Mouse (Mus musculus) ES-E14 (cell line): ENCODE measurements around the gene Dock10. TPM values are rescaled to one million over a fixed set of nuclear protein-coding genes. Genes with fewer than 3 reads are reported as not detected.
"Not testable (repeated sequence)": the region's sequence is repeated elsewhere in the genome, so short reads cannot be mapped to it uniquely, and the experiment has no call there.

ENCODE experiments used
- DNase-seq: peaks from one replicate; pipeline ENCODE4 v3.0.0-alpha.2; 2013; ENCODE audit warnings: low read depth, low spot score
- H3K27ac ChIP-seq: 2 replicates; pipeline ENCODE4 v1.5.1; 2012; ENCODE audit warnings: low read depth, mild to moderate bottlenecking, low read length, moderate library complexity, mixed read lengths; ENCODE audit not compliant: poor library complexity, insufficient read depth, severe bottlenecking
- H3K36me3 ChIP-seq: 2 replicates; pipeline ENCODE4 v1.6.1; 2012; ENCODE audit warnings: mild to moderate bottlenecking, low read length, moderate library complexity, mixed read lengths; ENCODE audit not compliant: control insufficient read depth, poor library complexity, insufficient read depth, severe bottlenecking
- H3K4me1 ChIP-seq, 2 experiments: fragments of 150-350 bp in 1 of 2; sonication (generic) in 1 of 2; 2 replicates each; pipeline ENCODE4 v1.6.1; 2012; ENCODE audit warnings: low read length in 2 of 2, mild to moderate bottlenecking in 1 of 2, mixed read lengths in 1 of 2; ENCODE audit not compliant: control insufficient read depth in 2 of 2, insufficient read depth in 2 of 2, poor library complexity in 1 of 2
- H3K4me3 ChIP-seq, 2 experiments: fragments of 150-350 bp in 1 of 2; sonication (generic) in 1 of 2; 2 replicates each; pipeline ENCODE4 v1.5.1; 2012; ENCODE audit warnings: low read length in 2 of 2, low read depth in 1 of 2, mild to moderate bottlenecking in 1 of 2, mixed read lengths in 1 of 2; ENCODE audit not compliant: insufficient read depth in 1 of 2, poor library complexity in 1 of 2, severe bottlenecking in 1 of 2
- H3K9ac ChIP-seq: 2 replicates; pipeline ENCODE4 v1.6.1; 2012; ENCODE audit warnings: low read depth, mild to moderate bottlenecking, low read length, mixed read lengths; ENCODE audit not compliant: poor library complexity, insufficient read depth, severe bottlenecking
- H3K9me3 ChIP-seq: fragments of 150-350 bp; sonication (generic); 2 replicates; pipeline ENCODE4 v1.6.1; 2012; ENCODE audit warnings: low read depth, mild to moderate bottlenecking, low read length; ENCODE audit not compliant: control insufficient read depth, insufficient read depth
- CHD2 ChIP-seq: IDR thresholded peaks from 2 replicates; pipeline ENCODE4 v1.6.1; 2014; ENCODE audit warnings: mild to moderate bottlenecking, low read depth, low read length, inconsistent platforms
- HCFC1 ChIP-seq: IDR thresholded peaks from 2 replicates; pipeline ENCODE4 v1.6.1; 2012; ENCODE audit warnings: low read length, inconsistent platforms, borderline replicate concordance; ENCODE audit not compliant: insufficient read depth
- MAFK ChIP-seq: IDR thresholded peaks from 2 replicates; pipeline ENCODE4 v1.6.1; 2014; ENCODE audit warnings: mild to moderate bottlenecking, low read depth, low read length, inconsistent platforms; ENCODE audit not compliant: insufficient read depth
- ZC3H11A ChIP-seq: IDR thresholded peaks from 2 replicates; pipeline ENCODE4 v1.6.1; 2012; ENCODE audit warnings: low read depth, mild to moderate bottlenecking, inconsistent platforms, low read length, borderline replicate concordance
- ZNF384 ChIP-seq: IDR thresholded peaks from 2 replicates; pipeline ENCODE4 v1.6.1; 2012; ENCODE audit warnings: low read depth, low read length, inconsistent platforms
- in situ Hi-C, 2 experiments: fragments of 600-800 bp; cut with MboI; formaldehyde crosslinking; loops; one replicate each; pipeline ENCODE4 v1.15.1; 2025; ENCODE audit warnings: low sequenced_read_pairs in 2 of 2, inconsistent platforms in 1 of 2; ENCODE audit not compliant: unreplicated experiment in 2 of 2
- total RNA-seq: library from RNA; depleted of rRNA; stranded (reverse); fragments of 300-350 nt; gene quantifications from 2 replicates; pipeline ENCODE4 v1.2.3, GENCODE M21; 2012

Dock10 gene
- total RNA-seq, 1 experiment, result 0.67 TPM

- H3K9me3 ChIP-seq, result no peaks in the 10 kb centered on the region
- H3K27ac ChIP-seq, result no peak overlapping the region
- in situ Hi-C loops, result no loop called here
- peak; percentile 11 for DNase-seq
- TF ChIP-seq ZC3H11A, result no peak
- no peak for TF ChIP-seq HCFC1
- TF ChIP-seq ZNF384, result no peak
- no peak for TF ChIP-seq MAFK
- no peak for TF ChIP-seq CHD2
- no peaks in the 10 kb centered on the region for H3K4me1 ChIP-seq
- no peaks in the 10 kb centered on the region for H3K36me3 ChIP-seq
- no peak overlapping the region for H3K9ac ChIP-seq
- peak overlapping the region in 1 of 2 experiments; percentile 5; a peak in 1 of 4 replicates for H3K4me3 ChIP-seq
These were observed 714 bp downstream of the Dock10 start for GRCm38 (mm10) chr1:80757650-80757976.

DNA sequence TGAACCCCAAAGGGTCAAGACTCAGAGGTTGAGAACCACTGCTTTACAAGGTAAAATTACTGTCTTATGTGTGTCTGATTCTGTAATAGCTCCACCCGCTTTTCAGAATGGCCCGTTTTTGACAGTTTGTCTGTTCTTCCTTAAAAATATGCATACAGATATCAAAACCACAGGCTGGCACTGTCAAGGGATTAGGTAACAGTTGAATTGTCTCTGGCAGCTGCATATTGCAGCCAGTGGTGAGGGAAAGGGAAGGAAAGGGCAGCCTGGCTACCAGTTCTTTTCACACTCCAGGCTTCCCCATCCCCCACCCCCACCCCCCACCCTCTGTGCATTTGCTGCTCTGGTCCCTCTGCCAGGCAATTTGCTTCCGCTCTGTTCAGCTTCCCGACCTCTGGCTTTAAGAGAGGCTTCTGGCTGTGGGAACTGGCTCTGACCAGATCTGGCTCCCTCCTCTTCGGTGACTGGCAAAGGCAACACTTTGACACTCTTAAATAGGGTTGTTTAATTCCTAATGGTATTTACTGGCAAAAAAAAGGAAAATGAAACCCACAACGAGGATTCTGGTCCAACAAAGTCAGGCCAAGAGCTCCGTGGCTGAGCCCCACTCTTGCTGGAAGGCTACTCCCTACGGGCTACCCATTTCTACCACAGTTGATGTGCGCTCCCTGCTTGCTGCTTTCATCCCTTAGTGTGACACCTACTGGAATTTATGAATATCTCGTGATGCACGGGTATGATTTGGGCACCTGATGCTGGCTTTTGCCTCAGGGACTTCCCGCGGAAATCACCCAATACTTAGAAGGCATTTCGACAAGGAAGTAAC is 1.3 kb downstream of the Dock10 start:
- Histone ChIP-seq H3K4me1 (no peaks in the 10 kb centered on the region), H3K36me3 (no peaks in the 10 kb centered on the region), H3K9me3 (no peaks in the 10 kb centered on the region), H3K4me3 (peak overlapping the region in 1 of 2 experiments; percentile 5; a peak in 1 of 4 replicates), H3K9ac (no peak overlapping the region), H3K27ac (no peak overlapping the region)
- in situ Hi-C loops, result no loop called here
- peak; percentile 20 for DNase-seq
- no peak for TF ChIP-seq MAFK
- TF ChIP-seq HCFC1, result no peak
- TF ChIP-seq ZNF384, result no peak
- TF ChIP-seq ZC3H11A, result no peak
- no peak for TF ChIP-seq CHD2

- in situ Hi-C loops, result no loop called here
- DNase-seq, result no peak
- no peaks in the 10 kb centered on the region for H3K9me3 ChIP-seq
- no peak overlapping the region for H3K4me3 ChIP-seq
- H3K27ac ChIP-seq, result no peak overlapping the region
- TF ChIP-seq CHD2, result no peak
- TF ChIP-seq ZC3H11A, result no peak
- TF ChIP-seq MAFK, result no peak
- TF ChIP-seq ZNF384, result no peak
- no peak for TF ChIP-seq HCFC1
- H3K36me3 ChIP-seq, result no peaks in the 10 kb centered on the region
- no peak overlapping the region for H3K9ac ChIP-seq
- H3K4me1 ChIP-seq, result no peaks in the 10 kb centered on the region
These were observed 2.3 kb downstream of the Dock10 start for GRCm38 (mm10) chr1:80756060-80756439.

- no peaks in the 10 kb centered on the region for H3K36me3 ChIP-seq
- H3K9me3 ChIP-seq, result no peaks in the 10 kb centered on the region
- H3K4me1 ChIP-seq, result no peaks in the 10 kb centered on the region
- in situ Hi-C loops, result no loop called here
- TF ChIP-seq CHD2 (no peak), ZC3H11A (no peak)
- no peak overlapping the region for H3K9ac ChIP-seq
- H3K4me3 ChIP-seq, result no peak overlapping the region
- no peak for DNase-seq
- H3K27ac ChIP-seq, result no peak overlapping the region
These were observed 2.8 kb downstream of the Dock10 start for GRCm38 (mm10) chr1:80755296-80756059.

GRCm38 (mm10) chr1:80749122-80749521 is 9.2 kb downstream of the Dock10 start:
- H3K36me3 ChIP-seq, H3K9ac ChIP-seq, H3K27ac ChIP-seq, H3K4me1 ChIP-seq, H3K9me3 ChIP-seq, H3K4me3 ChIP-seq, in situ Hi-C loops, DNase-seq: not testable (repeated sequence)
